Mouse (Mus musculus): Measurements from ENCODE around the gene Xirp1. TPM values are rescaled to one million over a fixed set of nuclear protein-coding genes. Genes with fewer than 3 reads are reported as not detected.

The Xirp1 gene
- 0.10 and 0.14 TPM in 2 replicates for polyA plus RNA-seq (2015; fragmentation: Nextera tagmentation; extraction: Ambion mirVana)

- no peaks in the 10 kb centered on the region for H3K9me3 ChIP-seq (ENCODE audit: control insufficient read depth)
- WGBS = 84% methylated on average over 18 of the region's 18 CpGs
- H3K4me3 ChIP-seq (ENCODE audit: low read depth, low read length) = no peak within 1 kb of the TSS
- ATAC-seq = no peak
- no peaks in the 10 kb centered on the region for H3K4me1 ChIP-seq (replicated peaks; ENCODE audit: control insufficient read depth, insufficient read depth, low read length)
- TF ChIP-seq CTCF (IDR thresholded peaks at IDR 0.05; ENCODE audit: low read depth) = no peak
- no peak within 1 kb of the TSS for H3K27ac ChIP-seq (ENCODE audit: low read depth, low read length)
- H3K27me3 ChIP-seq (replicated peaks; ENCODE audit: control insufficient read depth, insufficient read depth, low read length) = 0 out of 2 replicates have a peak, but pooled peaks cover 5% of the 10 kb centered on the region
- H3K9ac ChIP-seq (ENCODE audit: low read depth, low read length) = no peak within 1 kb of the TSS
- no peak within 1 kb of the TSS for H3K4me2 ChIP-seq (replicated peaks; ENCODE audit: low read depth)
- H3K36me3 ChIP-seq (ENCODE audit: control insufficient read depth, insufficient read depth) = no peaks in the 10 kb centered on the region
Measured at GRCm38 (mm10) chr9:120023086-120023811, at the start of gene Xirp1. Gene Xirp1, minus strand, starts transcription at chr9:120023598.

GRCm38 (mm10) chr9:120073169-120073568 lies 49.8 kb upstream of the Xirp1 start:
- Histone ChIP-seq H3K27me3 (replicated peaks; ENCODE audit: control insufficient read depth, insufficient read depth, low read length) (no peaks in the 10 kb centered on the region), H3K4me2 (replicated peaks; ENCODE audit: low read depth) (no peak overlapping the region), H3K9me3 (ENCODE audit: control insufficient read depth) (no peaks in the 10 kb centered on the region), H3K4me1 (replicated peaks; ENCODE audit: control insufficient read depth, insufficient read depth, low read length) (no peaks in the 10 kb centered on the region), H3K9ac (ENCODE audit: low read depth, low read length) (no peak overlapping the region), H3K36me3 (ENCODE audit: control insufficient read depth, insufficient read depth) (no peaks in the 10 kb centered on the region), H3K4me3 (ENCODE audit: low read depth, low read length) (no peak overlapping the region), H3K27ac (ENCODE audit: low read depth, low read length) (no peak overlapping the region)
- WGBS = 11% methylated on average over 3 of the region's 3 CpGs
- peak; percentile 95 for TF ChIP-seq CTCF (IDR thresholded peaks at IDR 0.05; ENCODE audit: low read depth)
- peak; percentile 45; the same call in 1 of the 2 replicates for ATAC-seq

- Histone ChIP-seq H3K9me3 (ENCODE audit: control insufficient read depth) (no peaks in the 10 kb centered on the region), H3K4me3 (ENCODE audit: low read depth, low read length) (no peak overlapping the region), H3K27ac (ENCODE audit: low read depth, low read length) (no peak overlapping the region), H3K36me3 (ENCODE audit: control insufficient read depth, insufficient read depth) (no peaks in the 10 kb centered on the region), H3K4me1 (replicated peaks; ENCODE audit: control insufficient read depth, insufficient read depth, low read length) (no peaks in the 10 kb centered on the region), H3K4me2 (replicated peaks; ENCODE audit: low read depth) (no peak overlapping the region), H3K9ac (ENCODE audit: low read depth, low read length) (no peak overlapping the region), H3K27me3 (replicated peaks; ENCODE audit: control insufficient read depth, insufficient read depth, low read length) (no peaks in the 10 kb centered on the region)
- WGBS = 64% methylated on average over 2 of the region's 2 CpGs
- ATAC-seq = no peak
- TF ChIP-seq CTCF (IDR thresholded peaks at IDR 0.05; ENCODE audit: low read depth) = no peak
Measured at GRCm38 (mm10) chr9:120071251-120071650, 47.9 kb upstream of the Xirp1 start.

- Histone ChIP-seq H3K9me3 (ENCODE audit: control insufficient read depth) (no peaks in the 10 kb centered on the region), H3K27ac (ENCODE audit: low read depth, low read length) (no peak within 1 kb of the TSS), H3K4me2 (replicated peaks; ENCODE audit: low read depth) (no peak within 1 kb of the TSS), H3K36me3 (ENCODE audit: control insufficient read depth, insufficient read depth) (no peaks in the 10 kb centered on the region), H3K9ac (ENCODE audit: low read depth, low read length) (no peak within 1 kb of the TSS), H3K27me3 (replicated peaks; ENCODE audit: control insufficient read depth, insufficient read depth, low read length) (no peaks in the 10 kb centered on the region), H3K4me1 (replicated peaks; ENCODE audit: control insufficient read depth, insufficient read depth, low read length) (no peaks in the 10 kb centered on the region), H3K4me3 (ENCODE audit: low read depth, low read length) (no peak within 1 kb of the TSS)
- no peak for TF ChIP-seq CTCF (IDR thresholded peaks at IDR 0.05; ENCODE audit: low read depth)
- 85% methylated on average over 11 of the region's 11 CpGs for WGBS
- ATAC-seq = no peak
Measured at GRCm38 (mm10) chr9:120069779-120070178, 46.4 kb upstream of the Xirp1 start, which contains the start of gene Cx3cr1. Gene Cx3cr1, minus strand, starts transcription at chr9:120069879.

GRCm38 (mm10) chr9:120068047-120068446 lies 44.6 kb upstream of the Xirp1 start:
- no peaks in the 10 kb centered on the region for H3K9me3 ChIP-seq (ENCODE audit: control insufficient read depth)
- 32% methylated on average over 10 of the region's 10 CpGs for WGBS
- no peak overlapping the region for H3K9ac ChIP-seq (ENCODE audit: low read depth, low read length)
- no peak overlapping the region for H3K4me3 ChIP-seq (ENCODE audit: low read depth, low read length)
- H3K27ac ChIP-seq (ENCODE audit: low read depth, low read length) = no peak overlapping the region
- no peaks in the 10 kb centered on the region for H3K4me1 ChIP-seq (replicated peaks; ENCODE audit: control insufficient read depth, insufficient read depth, low read length)
- H3K4me2 ChIP-seq (replicated peaks; ENCODE audit: low read depth) = 0 out of 2 replicates have a peak overlapping the region, but pooled peaks have one; percentile 13
- TF ChIP-seq CTCF (IDR thresholded peaks at IDR 0.05; ENCODE audit: low read depth) = no peak
- no peaks in the 10 kb centered on the region for H3K36me3 ChIP-seq (ENCODE audit: control insufficient read depth, insufficient read depth)
- H3K27me3 ChIP-seq (replicated peaks; ENCODE audit: control insufficient read depth, insufficient read depth, low read length) = no peaks in the 10 kb centered on the region
- ATAC-seq = 0 out of 2 replicates have a peak, but pooled peaks have one; percentile 57

- H3K27ac ChIP-seq (ENCODE audit: low read depth, low read length) = no peak overlapping the region
Measured at GRCm38 (mm10) chr9:120067609-120068008, 44.2 kb upstream of the Xirp1 start.

More at GRCm38 (mm10) chr9:120067609-120068008, 44.2 kb upstream of the Xirp1 start:
- H3K36me3 ChIP-seq (ENCODE audit: control insufficient read depth, insufficient read depth) = no peaks in the 10 kb centered on the region
- ATAC-seq = no peak
- no peak overlapping the region for H3K4me3 ChIP-seq (ENCODE audit: low read depth, low read length)
- no peaks in the 10 kb centered on the region for H3K4me1 ChIP-seq (replicated peaks; ENCODE audit: control insufficient read depth, insufficient read depth, low read length)
- no peak overlapping the region for H3K9ac ChIP-seq (ENCODE audit: low read depth, low read length)
- H3K27me3 ChIP-seq (replicated peaks; ENCODE audit: control insufficient read depth, insufficient read depth, low read length) = no peaks in the 10 kb centered on the region
- no peak for TF ChIP-seq CTCF (IDR thresholded peaks at IDR 0.05; ENCODE audit: low read depth)
- no peak overlapping the region for H3K4me2 ChIP-seq (replicated peaks; ENCODE audit: low read depth)
- no peaks in the 10 kb centered on the region for H3K9me3 ChIP-seq (ENCODE audit: control insufficient read depth)
- 32% methylated on average over 2 of the region's 2 CpGs for WGBS

All from intestine, postnatal 0 days (tissue).